Mouse (Mus musculus) MEL-GATA-1-ER (cell line): ENCODE measurements around the gene Ccdc24.

ENCODE experiments used
- DNase-seq: peaks from one replicate; pipeline ENCODE4 v3.0.0-alpha.2; 2012; ENCODE audit warnings: low read depth; ENCODE audit errors: extremely low read depth

Gene Ccdc24

GRCm38 (mm10) chr4:117855146-117855545 is 17.2 kb downstream of the Ccdc24 start:
- no peak for DNase-seq

- DNase-seq, result no peak
These were observed 20.0 kb downstream of the Ccdc24 start for GRCm38 (mm10) chr4:117852152-117852868.

- no peak for DNase-seq
These were observed 21.5 kb downstream of the Ccdc24 start for GRCm38 (mm10) chr4:117850871-117851270.

- no peak for DNase-seq
These were observed 22.2 kb downstream of the Ccdc24 start for GRCm38 (mm10) chr4:117850176-117850575.

- no peak for DNase-seq
These were observed 22.9 kb downstream of the Ccdc24 start for GRCm38 (mm10) chr4:117849506-117849905.

GRCm38 (mm10) chr4:117849063-117849462 is 23.3 kb downstream of the Ccdc24 start:
- DNase-seq, result no peak

GRCm38 (mm10) chr4:117847011-117847410 is 25.3 kb downstream of the Ccdc24 start:
- no peak for DNase-seq

GRCm38 (mm10) chr4:117846261-117846660 is 26.1 kb downstream of the Ccdc24 start:
- DNase-seq, result no peak

GRCm38 (mm10) chr4:117845316-117845715 is 27.0 kb downstream of the Ccdc24 start:
- no peak for DNase-seq

- no peak for DNase-seq
These were observed 27.9 kb downstream of the Ccdc24 start for GRCm38 (mm10) chr4:117844467-117844866.

- DNase-seq, result no peak
These were observed 29.3 kb downstream of the Ccdc24 start for GRCm38 (mm10) chr4:117843101-117843500.

GRCm38 (mm10) chr4:117841566-117841965 is 30.8 kb downstream of the Ccdc24 start:
- no peak for DNase-seq

GRCm38 (mm10) chr4:117840821-117841220 is 31.5 kb downstream of the Ccdc24 start:
- no peak for DNase-seq

GRCm38 (mm10) chr4:117839366-117839765 is 33.0 kb downstream of the Ccdc24 start:
- no peak for DNase-seq

GRCm38 (mm10) chr4:117837271-117837670 is 35.1 kb downstream of the Ccdc24 start:
- DNase-seq, result no peak

GRCm38 (mm10) chr4:117836204-117836767 is 36.1 kb downstream of the Ccdc24 start:
- peak; percentile 50 for DNase-seq

GRCm38 (mm10) chr4:117835531-117836111 is 36.7 kb downstream of the Ccdc24 start:
- no peak for DNase-seq

- peak; percentile 81 for DNase-seq
These were observed 37.4 kb downstream of the Ccdc24 start for GRCm38 (mm10) chr4:117834845-117835530.

GRCm38 (mm10) chr4:117834457-117834844 is 37.9 kb downstream of the Ccdc24 start, which contains the start of gene Slc6a9:
TSS of gene Slc6a9 (plus strand) at chr4:117834506.
- DNase-seq, result no peak

- DNase-seq, result no peak
These were observed 40.3 kb downstream of the Ccdc24 start for GRCm38 (mm10) chr4:117831920-117832691.

GRCm38 (mm10) chr4:117831499-117831898 is 40.9 kb downstream of the Ccdc24 start:
- DNase-seq, result no peak
